Mouse (Mus musculus) adrenal gland, postnatal 25 days (tissue): ENCODE measurements around the gene Lztfl1. TPM values are rescaled to one million over a fixed set of nuclear protein-coding genes. Genes with fewer than 3 reads are reported as not detected.
"Not testable (repeated sequence)": the region's sequence is repeated elsewhere in the genome, so short reads cannot be mapped to it uniquely, and the experiment has no call there.

Experiments used
- DNase-seq: peaks from one replicate; pipeline ENCODE4 v3.0.0; 2021; ENCODE audit warnings: mixed read lengths
- long read RNA-seq: library from polyadenylated mRNA; stranded (forward); transcript quantifications from one replicate; pipeline ENCODE4 v2.0.0, GENCODE M21; 2021
- total RNA-seq: library from RNA; stranded (reverse); gene quantifications from 2 replicates; pipeline ENCODE4 v1.2.3, GENCODE M21; 2021

Gene Lztfl1
- total RNA-seq: 43.3 and 53.7 TPM in 2 replicates
- long read RNA-seq, full-length matches to known transcripts: 23 of 34 reads
- long read RNA-seq, partial matches to known transcripts: 2 of 34 reads
- long read RNA-seq, other reads (novel, unspliced or antisense): 9 of 34 reads

GRCm38 (mm10) chr9:123717186-123718008 is at the start of gene Lztfl1:
Gene Lztfl1 (minus strand): TSS chr9:123717697.
- DNase-seq: peak; percentile 94

- DNase-seq: no peak
Measured at GRCm38 (mm10) chr9:123766996-123767395, 49.5 kb upstream of the Lztfl1 start.

- no peak for DNase-seq
Measured at GRCm38 (mm10) chr9:123763771-123764170, 46.3 kb upstream of the Lztfl1 start.

GRCm38 (mm10) chr9:123762886-123763285 is 45.4 kb upstream of the Lztfl1 start:
- no peak for DNase-seq

- no peak for DNase-seq
Measured at GRCm38 (mm10) chr9:123760806-123761205, 43.3 kb upstream of the Lztfl1 start.

- no peak for DNase-seq
Measured at GRCm38 (mm10) chr9:123758645-123759044, 41.1 kb upstream of the Lztfl1 start.

GRCm38 (mm10) chr9:123758156-123758555 is 40.7 kb upstream of the Lztfl1 start:
- no peak for DNase-seq

GRCm38 (mm10) chr9:123757326-123757725 is 39.8 kb upstream of the Lztfl1 start:
- no peak for DNase-seq

- no peak for DNase-seq
Measured at GRCm38 (mm10) chr9:123756752-123757151, 39.3 kb upstream of the Lztfl1 start.

GRCm38 (mm10) chr9:123754333-123754732 is 36.8 kb upstream of the Lztfl1 start:
- DNase-seq: no peak

- DNase-seq: not testable (repeated sequence)
Measured at GRCm38 (mm10) chr9:123749687-123750086, 32.2 kb upstream of the Lztfl1 start.

GRCm38 (mm10) chr9:123740799-123741198 is 23.3 kb upstream of the Lztfl1 start:
- no peak for DNase-seq

GRCm38 (mm10) chr9:123734133-123734532 is 16.6 kb upstream of the Lztfl1 start:
- DNase-seq: no peak

GRCm38 (mm10) chr9:123731271-123731670 is 13.8 kb upstream of the Lztfl1 start:
- no peak for DNase-seq

GRCm38 (mm10) chr9:123722737-123723493 is 5.4 kb upstream of the Lztfl1 start:
- DNase-seq: no peak

- DNase-seq: no peak
Measured at GRCm38 (mm10) chr9:123716301-123716700, 1.2 kb downstream of the Lztfl1 start.

- no peak for DNase-seq
Measured at GRCm38 (mm10) chr9:123713111-123713510, 4.4 kb downstream of the Lztfl1 start.

GRCm38 (mm10) chr9:123709226-123709625 is 8.3 kb downstream of the Lztfl1 start:
- no peak for DNase-seq

- no peak for DNase-seq
Measured at GRCm38 (mm10) chr9:123701822-123702221, 15.7 kb downstream of the Lztfl1 start.

- no peak for DNase-seq
Measured at GRCm38 (mm10) chr9:123695634-123696302, 21.7 kb downstream of the Lztfl1 start.

GRCm38 (mm10) chr9:123688227-123688626 is 29.3 kb downstream of the Lztfl1 start:
- no peak for DNase-seq

GRCm38 (mm10) chr9:123686206-123686605 is 31.3 kb downstream of the Lztfl1 start:
- no peak for DNase-seq

GRCm38 (mm10) chr9:123683704-123684103 is 33.8 kb downstream of the Lztfl1 start:
- no peak for DNase-seq
